Mouse (Mus musculus) spleen, adult 2 months (tissue): ENCODE measurements around the gene Rec8. TPM values are rescaled to one million over a fixed set of nuclear protein-coding genes. Genes with fewer than 3 reads are reported as not detected.

Experiments used
- DNase-seq, 2 experiments: peaks; one replicate each; pipeline versions ENCODE4 v3.0.0 to v3.0.0-alpha.2; 2012 to 2021; ENCODE audit warnings: low spot score in 2 of 2, low read depth in 1 of 2
- H3K27ac ChIP-seq: fragments of 200-500 bp; 2 replicates; pipeline ENCODE4 v1.5.1; 2012; ENCODE audit warnings: low read length, inconsistent platforms; ENCODE audit not compliant: insufficient read depth
- H3K27me3 ChIP-seq: fragments of 200-500 bp; 2 replicates; pipeline ENCODE4 v1.6.1; 2012; ENCODE audit warnings: mild to moderate bottlenecking, moderate library complexity, low read length, inconsistent platforms; ENCODE audit not compliant: control insufficient read depth, insufficient read depth
- H3K36me3 ChIP-seq: fragments of 200-500 bp; 2 replicates; pipeline ENCODE4 v1.6.1; 2012; ENCODE audit warnings: mild to moderate bottlenecking, low read length, inconsistent platforms; ENCODE audit not compliant: control insufficient read depth, insufficient read depth
- H3K4me1 ChIP-seq: fragments of 200-500 bp; 2 replicates; pipeline ENCODE4 v1.6.1; 2011; ENCODE audit warnings: inconsistent platforms; ENCODE audit not compliant: control insufficient read depth, insufficient read depth, insufficient read length
- H3K4me3 ChIP-seq: fragments of 200-500 bp; 2 replicates; pipeline ENCODE4 v1.5.1; 2011; ENCODE audit warnings: mild to moderate bottlenecking, inconsistent platforms; ENCODE audit not compliant: insufficient read depth, insufficient read length; ENCODE audit errors: extremely low read depth
- CTCF ChIP-seq: fragments of 200-500 bp; IDR thresholded peaks from 2 replicates; pipeline ENCODE4 v1.5.1; 2011; ENCODE audit warnings: mild to moderate bottlenecking, inconsistent platforms; ENCODE audit not compliant: insufficient read depth, insufficient read length, insufficient replicate concordance; ENCODE audit errors: extremely low read depth
- POLR2A ChIP-seq: fragments of 200-500 bp; IDR thresholded peaks from 2 replicates; pipeline ENCODE4 v1.6.1; 2011; ENCODE audit warnings: low read depth, low read length, inconsistent platforms
- WGBS: fragments of 180-500 bp; shearing (Covaris S2); methylation state at CpG from one replicate; pipeline ENCODE4 v1.1.7; 2018; 5-methylcytosine and 5-hydroxymethylcytosine counted together
- polyA plus RNA-seq: library from polyadenylated mRNA; depleted of rRNA; stranded (reverse); fragments of >200 nt; gene quantifications from 2 replicates; pipeline ENCODE4 v1.2.3, GENCODE M21; 2012; rRNA removed

Gene Rec8
- polyA plus RNA-seq, 1 experiment: 2.4 TPM

DNA sequence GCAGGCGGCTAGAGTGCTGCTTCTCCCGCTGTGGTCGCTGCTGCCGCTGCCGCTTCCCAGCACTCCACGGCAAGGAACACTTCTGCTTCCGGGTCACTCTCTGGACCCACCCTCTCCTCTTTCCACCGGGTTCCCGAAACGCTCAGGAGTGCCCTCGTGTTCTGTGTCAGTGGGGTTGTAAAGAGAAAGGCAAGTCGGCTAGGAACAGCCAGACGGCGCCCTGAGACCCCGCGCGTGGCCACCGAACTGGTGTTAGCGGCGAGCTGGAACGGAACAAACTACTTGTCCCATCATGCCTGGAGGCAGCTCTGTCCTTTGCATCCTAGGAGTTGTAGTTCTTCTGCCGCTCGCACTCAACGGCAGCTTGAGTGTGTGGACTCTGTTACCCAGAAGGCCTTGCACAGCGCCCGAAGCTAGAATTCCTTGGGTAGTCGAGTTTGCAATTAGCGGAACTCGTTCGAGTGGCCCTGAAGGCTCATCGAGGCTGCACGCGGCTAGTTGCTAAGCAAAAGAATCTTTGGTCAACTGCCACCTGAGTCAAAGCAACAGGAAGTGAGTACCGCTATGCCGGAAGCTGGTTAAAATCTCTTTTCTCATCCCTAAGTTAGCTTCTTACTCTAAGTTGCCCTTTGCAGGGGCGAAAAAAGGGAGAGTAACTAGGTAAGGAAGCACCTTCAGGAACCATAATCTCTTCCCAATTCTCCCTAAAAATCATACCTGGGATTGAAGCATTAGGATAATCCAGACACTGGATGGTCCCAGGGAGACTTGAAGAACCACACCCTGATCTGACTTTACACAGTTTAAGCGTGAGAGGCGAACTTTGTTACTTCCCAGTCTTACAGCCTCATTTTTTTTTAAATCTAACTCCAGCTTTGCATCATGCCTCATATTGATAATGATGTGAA, 54.2 kb downstream of the Rec8 start, which contains the start of the genes Gmpr2 and Nedd8:
Gene Gmpr2 (plus strand): TSS at position 109 of the 908 bp plus-strand sequence.
Gene Nedd8 (minus strand): TSS at position 292 of the 908 bp plus-strand sequence.
- Histone ChIP-seq H3K27me3 (no peaks in the 10 kb centered on the region), H3K36me3 (peaks cover 4% of the 10 kb centered on the region), H3K27ac (peak within 1 kb of the TSS; percentile 97), H3K4me3 (peak within 1 kb of the TSS; percentile 86), H3K4me1 (peaks cover 7% of the 10 kb centered on the region; the same call in 1 of the 2 replicates)
- TF ChIP-seq POLR2A: peak; percentile 53; the same call in 1 of the 2 replicates
- no peak for TF ChIP-seq CTCF
- DNase-seq: peak; percentile 89 to 96
- under 1% methylated on average over 38 of the region's 38 CpGs for WGBS

DNA sequence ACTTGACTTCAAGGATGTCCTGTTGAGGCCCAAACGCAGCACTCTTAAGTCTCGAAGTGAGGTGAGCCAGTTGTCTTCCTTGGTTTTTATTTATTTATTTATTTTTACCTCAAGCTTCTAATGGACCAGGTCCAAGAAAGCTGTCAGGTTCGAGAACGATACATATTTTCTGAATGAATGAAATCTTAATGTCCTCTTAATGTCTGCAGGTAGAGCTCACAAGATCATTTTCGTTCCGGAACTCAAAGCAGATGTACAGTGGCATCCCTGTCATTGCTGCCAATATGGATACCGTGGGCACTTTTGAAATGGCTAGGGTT, 54.9 kb downstream of the Rec8 start:
- WGBS: 58% methylated on average over 7 of the region's 7 CpGs
- TF ChIP-seq POLR2A: no peak
- no peak for TF ChIP-seq CTCF
- Histone ChIP-seq H3K4me3 (peak overlapping the region; percentile 44; the same call in 1 of the 2 replicates), H3K36me3 (peaks cover 4% of the 10 kb centered on the region), H3K27ac (peak overlapping the region; percentile 64; the same call in 1 of the 2 replicates), H3K4me1 (peaks cover 7% of the 10 kb centered on the region; the same call in 1 of the 2 replicates), H3K27me3 (no peaks in the 10 kb centered on the region)
- no peak for DNase-seq

Other genes with a start within 250 kb of the Rec8 start
- 18.5 and 21.0 TPM in 2 replicates for gene Dhrs4, start 139.3 kb upstream of the Rec8 start, polyA plus RNA-seq
- 4.5 and 4.8 TPM in 2 replicates for gene Carmil3, start 127.4 kb upstream of the Rec8 start, polyA plus RNA-seq
- 0.02 TPM in 1 of 2 replicates, not detected in the other for gene Cpne6, start 107.6 kb upstream of the Rec8 start, polyA plus RNA-seq
- gene Nrl, start 93.1 kb upstream of the Rec8 start, polyA plus RNA-seq: 0.02 and 0.40 TPM in 2 replicates
- gene Pck2, start 77.8 kb upstream of the Rec8 start, polyA plus RNA-seq: 47.9 and 53.3 TPM in 2 replicates
- gene Dcaf11, start 58.0 kb upstream of the Rec8 start, polyA plus RNA-seq: 73.4 and 77.6 TPM in 2 replicates
- gene A730061H03Rik, start 57.6 kb upstream of the Rec8 start, polyA plus RNA-seq: 5.6 and 6.3 TPM in 2 replicates
- 1.4 and 1.5 TPM in 2 replicates for gene Fitm1, start 42.4 kb upstream of the Rec8 start, polyA plus RNA-seq
- 101 and 118 TPM in 2 replicates for gene Psme1, start 39.9 kb upstream of the Rec8 start, polyA plus RNA-seq
- 14.5 and 15.0 TPM in 2 replicates for gene Emc9, start 32.7 kb upstream of the Rec8 start, polyA plus RNA-seq
- 60.4 and 67.7 TPM in 2 replicates for gene Psme2, start 26.9 kb upstream of the Rec8 start, polyA plus RNA-seq
- 52.5 and 63.2 TPM in 2 replicates for gene Rnf31, start 26.3 kb upstream of the Rec8 start, polyA plus RNA-seq
- gene Irf9, start 14.5 kb upstream of the Rec8 start, polyA plus RNA-seq: 101 and 154 TPM in 2 replicates
- gene Ipo4, start 17.9 kb downstream of the Rec8 start, polyA plus RNA-seq: 56.7 and 62.4 TPM in 2 replicates
- gene Gm49378, start 19.9 kb downstream of the Rec8 start, polyA plus RNA-seq: 8.2 and 8.9 TPM in 2 replicates
- gene Tm9sf1, start 25.8 kb downstream of the Rec8 start, polyA plus RNA-seq: 44.6 and 45.1 TPM in 2 replicates
- 1.6 TPM in 2 replicates for gene Tssk4, start 32.1 kb downstream of the Rec8 start, polyA plus RNA-seq
- 19.7 and 19.9 TPM in 2 replicates for gene Mdp1, start 42.5 kb downstream of the Rec8 start, polyA plus RNA-seq
- 11.6 and 15.9 TPM in 2 replicates for gene Gmpr2, start 53.9 kb downstream of the Rec8 start, polyA plus RNA-seq
- 158 and 177 TPM in 2 replicates for gene Nedd8, start 54.1 kb downstream of the Rec8 start, polyA plus RNA-seq
- gene Tinf2, start 63.8 kb downstream of the Rec8 start, polyA plus RNA-seq: 19.0 and 20.8 TPM in 2 replicates
- gene Tgm1, start 95.9 kb downstream of the Rec8 start, polyA plus RNA-seq: 23.3 and 33.9 TPM in 2 replicates
- gene Rabggta, start 104.2 kb downstream of the Rec8 start, polyA plus RNA-seq: 47.3 and 62.6 TPM in 2 replicates
- gene Dhrs1, start 127.7 kb downstream of the Rec8 start, polyA plus RNA-seq: 62.7 and 86.6 TPM in 2 replicates
- gene Nop9, start 127.7 kb downstream of the Rec8 start, polyA plus RNA-seq: 15.1 and 17.2 TPM in 2 replicates
- 0.33 and 0.46 TPM in 2 replicates for gene Cideb, start 140.4 kb downstream of the Rec8 start, polyA plus RNA-seq
- gene Ltb4r2, start 143.4 kb downstream of the Rec8 start, polyA plus RNA-seq: 0.83 and 2.1 TPM in 2 replicates
- 4.2 and 6.6 TPM in 2 replicates for gene Ltb4r1, start 147.9 kb downstream of the Rec8 start, polyA plus RNA-seq
- gene Adcy4, start 166.1 kb downstream of the Rec8 start, polyA plus RNA-seq: 16.3 and 17.3 TPM in 2 replicates
- gene Ripk3, start 170.8 kb downstream of the Rec8 start, polyA plus RNA-seq: 38.8 and 48.4 TPM in 2 replicates
- 4.6 and 5.0 TPM in 2 replicates for gene Nfatc4, start 205.1 kb downstream of the Rec8 start, polyA plus RNA-seq
- gene Nynrin, start 236.0 kb downstream of the Rec8 start, polyA plus RNA-seq: 2.5 and 3.0 TPM in 2 replicates